Mouse (Mus musculus) stomach, postnatal 0 days (tissue): ENCODE measurements at regions not wholly inside any gene's neighbourhood (a gene's known extent, or its start where the extent isn't known, plus 50 kb on each side); places are given as distances from the start of the nearest gene placed in this dataset.
A peak's percentile ranks its signal among the peaks of the same experiment; 100 is the strongest.

Source experiments
- ATAC-seq: fragments of 200-750 bp; cut with Nextera tagmentation; 2 replicates; pipeline ENCODE4 v1.8.0; 2017; ENCODE audit not compliant: low FRiP score, low TSS enrichment
- DNase-seq: peaks from one replicate; pipeline ENCODE4 v3.0.0-alpha.2; 2016; ENCODE audit warnings: low spot score
- H3K27ac ChIP-seq: fragments of 300-500 bp; sonication (generic); replicated peaks from 2 replicates; pipeline ENCODE4 v1.5.1; 2014; ENCODE audit warnings: mild to moderate bottlenecking, control low read depth
- H3K27me3 ChIP-seq: fragments of 300-500 bp; sonication (generic); 2 replicates; pipeline ENCODE4 v1.6.1; 2014; ENCODE audit warnings: low read length; ENCODE audit not compliant: control insufficient read depth, insufficient read depth
- H3K36me3 ChIP-seq: fragments of 300-500 bp; sonication (generic); 2 replicates; pipeline ENCODE4 v1.6.1; 2014; ENCODE audit warnings: low read length, mixed read lengths; ENCODE audit not compliant: control insufficient read depth, insufficient read depth
- H3K4me1 ChIP-seq: fragments of 300-500 bp; sonication (generic); replicated peaks from 2 replicates; pipeline ENCODE4 v1.6.1; 2014; ENCODE audit warnings: antibody characterized with exemption; ENCODE audit not compliant: control insufficient read depth, insufficient read depth
- H3K4me2 ChIP-seq: fragments of 300-500 bp; sonication (generic); replicated peaks from 2 replicates; pipeline ENCODE4 v1.6.1; 2014; ENCODE audit warnings: low read depth, mild to moderate bottlenecking, control low read depth, moderate library complexity
- H3K4me3 ChIP-seq: fragments of 300-500 bp; sonication (generic); 2 replicates; pipeline ENCODE4 v1.5.1; 2014; ENCODE audit warnings: low read depth, low read length, control low read depth
- H3K9ac ChIP-seq: fragments of 300-500 bp; sonication (generic); 2 replicates; pipeline ENCODE4 v1.6.1; 2014; ENCODE audit warnings: mild to moderate bottlenecking, low read length, control low read depth, mixed read lengths
- H3K9me3 ChIP-seq: fragments of 300-500 bp; sonication (generic); 2 replicates; pipeline ENCODE4 v1.6.1; 2016; ENCODE audit warnings: low read length; ENCODE audit not compliant: control insufficient read depth
- CTCF ChIP-seq: IDR thresholded peaks from 2 replicates; pipeline ENCODE4 v1.5.1; 2016; ENCODE audit warnings: antibody characterized with exemption, low read depth, mild to moderate bottlenecking, moderate library complexity
- EP300 ChIP-seq: optimal IDR thresholded peaks from 2 replicates; pipeline ENCODE3; 2016; ENCODE audit warnings: antibody characterized with exemption
- WGBS: fragments of 180-500 bp; shearing (Covaris S2); extraction: QIAGEN DNeasy Blood & Tissue Kit; methylation state at CpG from one replicate; pipeline ENCODE4 v1.1.7; 2014; 5-methylcytosine and 5-hydroxymethylcytosine counted together

- H3K9ac ChIP-seq: no peak overlapping the region
- ATAC-seq (no peak), DNase-seq (no peak)
- WGBS: 48% methylated on average over 8 of the region's 8 CpGs
- no peak for TF ChIP-seq CTCF
- TF ChIP-seq EP300: no peak
- no peaks in the 10 kb centered on the region for H3K36me3 ChIP-seq
- H3K4me2 ChIP-seq: no peak overlapping the region
- no peaks in the 10 kb centered on the region for H3K27me3 ChIP-seq
- no peaks in the 10 kb centered on the region for H3K9me3 ChIP-seq
- no peak overlapping the region for H3K4me3 ChIP-seq
- H3K27ac ChIP-seq: peak overlapping the region; percentile 49; the same call in 1 of the 2 replicates
- no peaks in the 10 kb centered on the region for H3K4me1 ChIP-seq
These were observed 72.5 kb upstream of the Ppp1r12a start for GRCm38 (mm10) chr10:108089375-108089981.

GRCm38 (mm10) chr10:108088883-108089282, 73.1 kb upstream of the Ppp1r12a start:
- no peak for TF ChIP-seq EP300
- no peak for TF ChIP-seq CTCF
- Histone ChIP-seq H3K27me3 (no peaks in the 10 kb centered on the region), H3K4me3 (no peak overlapping the region), H3K36me3 (no peaks in the 10 kb centered on the region), H3K9ac (no peak overlapping the region), H3K27ac (peak overlapping the region; percentile 66), H3K4me1 (no peaks in the 10 kb centered on the region), H3K9me3 (no peaks in the 10 kb centered on the region), H3K4me2 (peak overlapping the region; percentile 23; the same call in 1 of the 2 replicates)
- 38% methylated on average over 8 of the region's 8 CpGs for WGBS
- DNase-seq: peak; percentile 37
- peak; percentile 81 for ATAC-seq

- Histone ChIP-seq H3K9ac (no peak overlapping the region), H3K4me3 (no peak overlapping the region), H3K4me1 (no peaks in the 10 kb centered on the region), H3K4me2 (peak overlapping the region; percentile 23; the same call in 1 of the 2 replicates), H3K36me3 (no peaks in the 10 kb centered on the region), H3K9me3 (no peaks in the 10 kb centered on the region), H3K27ac (peak overlapping the region; percentile 66), H3K27me3 (no peaks in the 10 kb centered on the region)
- TF ChIP-seq CTCF (no peak), EP300 (no peak)
- DNase-seq (no peak), ATAC-seq (peak; percentile 65; the same call in 1 of the 2 replicates)
- WGBS: 37% methylated on average over 7 of the region's 7 CpGs
These were observed 73.8 kb upstream of the Ppp1r12a start for GRCm38 (mm10) chr10:108088209-108088608.

GRCm38 (mm10) chr10:108083220-108083619, 78.8 kb upstream of the Ppp1r12a start:
- ATAC-seq (no peak), DNase-seq (no peak)
- no peak overlapping the region for H3K27ac ChIP-seq
- no peaks in the 10 kb centered on the region for H3K4me1 ChIP-seq
- no peak overlapping the region for H3K4me2 ChIP-seq
- TF ChIP-seq EP300 (no peak), CTCF (no peak)
- no peak overlapping the region for H3K9ac ChIP-seq
- H3K9me3 ChIP-seq: no peaks in the 10 kb centered on the region
- no peaks in the 10 kb centered on the region for H3K27me3 ChIP-seq
- H3K36me3 ChIP-seq: no peaks in the 10 kb centered on the region
- no peak overlapping the region for H3K4me3 ChIP-seq

- no peak for TF ChIP-seq CTCF
- TF ChIP-seq EP300: no peak
- H3K9ac ChIP-seq: no peak overlapping the region
- no peaks in the 10 kb centered on the region for H3K36me3 ChIP-seq
- no peak overlapping the region for H3K4me2 ChIP-seq
- H3K9me3 ChIP-seq: no peaks in the 10 kb centered on the region
- no peaks in the 10 kb centered on the region for H3K4me1 ChIP-seq
- ATAC-seq (no peak), DNase-seq (no peak)
- no peaks in the 10 kb centered on the region for H3K27me3 ChIP-seq
- WGBS: 58% methylated on average over 5 of the region's 5 CpGs
- no peak overlapping the region for H3K27ac ChIP-seq
- H3K4me3 ChIP-seq: no peak overlapping the region
These were observed 86.8 kb upstream of the Ppp1r12a start for GRCm38 (mm10) chr10:108075144-108075543.

- 76% methylated on average over 4 of the region's 4 CpGs for WGBS
- DNase-seq: no peak
These were observed 88.2 kb upstream of the Ppp1r12a start for GRCm38 (mm10) chr10:108073828-108074227.

More at GRCm38 (mm10) chr10:108073828-108074227, 88.2 kb upstream of the Ppp1r12a start:
- ATAC-seq: no peak
- H3K9me3 ChIP-seq: no peaks in the 10 kb centered on the region
- TF ChIP-seq CTCF: no peak
- no peak for TF ChIP-seq EP300
- no peak overlapping the region for H3K4me2 ChIP-seq
- H3K36me3 ChIP-seq: no peaks in the 10 kb centered on the region
- no peak overlapping the region for H3K9ac ChIP-seq
- H3K4me1 ChIP-seq: no peaks in the 10 kb centered on the region
- H3K4me3 ChIP-seq: no peak overlapping the region
- no peak overlapping the region for H3K27ac ChIP-seq
- H3K27me3 ChIP-seq: no peaks in the 10 kb centered on the region
